Mouse (Mus musculus) ES-Bruce4 (cell line): ENCODE data around the gene Macrod2.

ENCODE experiments used
- CTCF ChIP-seq: IDR thresholded peaks from one replicate; pipeline ENCODE4 v1.8.1; 2011; ENCODE audit warnings: low read depth, low read length
- EP300 ChIP-seq: IDR thresholded peaks from 2 replicates; pipeline ENCODE4 v1.6.1; 2011; ENCODE audit warnings: low read depth, low read length; ENCODE audit not compliant: insufficient read depth
- POLR2A ChIP-seq: IDR thresholded peaks from one replicate; pipeline ENCODE4 v1.8.1; 2011; ENCODE audit warnings: low read length; ENCODE audit not compliant: insufficient read depth

DNA sequence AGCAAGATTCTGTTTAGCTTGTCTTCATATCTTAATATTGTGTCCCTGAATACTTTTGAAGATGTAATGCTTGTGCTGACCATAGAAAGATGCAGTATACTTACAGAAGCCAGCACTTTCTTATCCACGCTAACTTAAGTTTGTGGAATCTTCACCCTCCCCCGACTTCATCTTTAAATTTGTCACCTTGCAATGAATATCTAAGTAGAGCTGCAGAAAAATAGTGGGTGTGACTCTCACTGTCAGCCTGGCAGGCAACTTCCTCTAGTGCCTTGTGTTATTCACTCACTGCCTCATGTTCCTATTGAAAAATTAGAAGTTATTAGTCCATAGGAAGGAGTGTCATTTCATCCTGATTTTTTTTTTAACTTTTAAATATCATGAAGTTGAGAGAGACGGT lies 139.5 kb downstream of the Macrod2 start:
- TF ChIP-seq CTCF (no peak), POLR2A (no peak), EP300 (no peak)
